Mouse (Mus musculus): ENCODE data around the gene C1qc.

Gene C1qc

DNA sequence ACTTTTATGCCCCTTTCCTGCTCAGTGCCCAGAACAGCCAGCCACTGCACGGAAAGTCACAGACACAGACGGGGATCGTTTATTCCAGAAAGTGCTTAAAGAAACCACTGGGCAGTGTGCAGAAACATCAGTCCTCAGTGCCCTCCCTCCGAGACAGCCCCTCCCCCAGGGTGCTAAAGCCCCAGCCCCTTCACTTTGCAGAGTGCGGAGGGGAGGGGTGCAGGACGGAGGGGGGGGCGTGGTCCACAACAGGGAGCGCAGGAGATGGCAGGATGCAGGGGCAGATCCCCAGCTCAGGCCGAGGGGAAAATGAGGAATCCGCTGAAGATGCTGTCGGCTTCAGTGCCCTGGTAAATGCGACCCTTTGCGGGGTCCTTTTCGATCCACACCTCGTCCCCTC lies 3.0 kb upstream of the C1qc start:
- DNase-seq (ENCODE audit: low read depth, low spot score), result no peak

DNA sequence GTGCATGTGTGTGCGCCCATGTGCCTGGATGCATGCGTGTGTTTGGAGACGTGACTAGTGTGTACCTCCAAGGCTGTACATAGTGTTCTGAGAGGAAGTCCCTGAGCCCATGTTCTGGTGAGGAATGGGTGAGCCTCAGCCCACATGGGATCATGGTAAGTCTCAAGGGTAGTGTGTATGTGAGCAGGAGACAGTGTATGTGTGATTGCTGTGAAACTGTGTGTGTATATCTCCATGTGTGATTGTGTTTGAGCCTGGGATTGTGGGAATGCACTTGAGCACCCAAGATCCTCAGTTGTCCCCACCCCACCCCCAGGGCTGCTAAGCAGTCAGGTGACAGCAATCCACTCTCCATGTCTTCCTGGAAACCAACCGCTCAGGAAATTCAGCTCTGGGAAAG lies 2.0 kb upstream of the C1qc start:
- DNase-seq (ENCODE audit: low read depth, low spot score), result no peak

DNA sequence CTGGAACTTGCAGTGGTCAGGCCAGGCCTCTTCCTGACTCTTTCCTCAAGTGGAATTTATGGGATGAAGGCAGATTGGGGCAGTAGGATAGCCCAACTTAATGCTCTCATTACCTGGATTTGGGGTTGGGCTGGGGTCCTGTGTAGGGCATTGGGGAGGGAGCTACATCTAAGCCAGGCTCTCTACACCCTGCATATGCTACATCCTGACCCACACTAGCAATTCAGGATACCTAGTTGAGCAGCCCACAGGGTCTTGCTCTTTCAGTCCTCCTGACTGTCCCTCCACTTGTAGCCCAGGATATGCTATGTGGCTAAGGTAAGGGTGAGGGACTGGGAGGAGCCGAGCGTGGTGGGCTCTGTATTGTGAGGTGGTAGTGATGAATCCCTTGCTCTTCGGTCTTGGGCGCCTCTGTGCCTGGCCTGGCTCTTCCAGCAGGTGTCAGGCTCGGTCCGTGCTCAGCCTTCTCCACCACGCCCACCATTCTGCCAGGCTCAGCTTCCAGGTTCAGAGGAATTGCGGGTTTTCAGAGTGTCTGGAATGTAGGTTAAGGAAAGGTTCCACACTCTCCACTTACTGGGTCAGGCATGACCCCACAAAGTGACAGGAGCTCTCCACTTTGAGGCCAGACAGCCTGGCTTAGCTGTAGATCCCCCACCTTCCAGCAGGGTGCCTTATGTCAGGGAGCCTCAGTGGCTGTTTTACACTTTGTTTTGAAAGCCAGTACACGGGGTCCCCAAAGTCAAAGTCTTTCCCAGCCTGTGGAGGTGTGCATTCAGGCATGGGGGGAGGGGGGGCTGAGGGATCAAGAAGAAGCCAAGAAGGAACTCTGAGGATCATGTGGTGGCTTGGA lies 1.1 kb upstream of the C1qc start:
- no peak for DNase-seq (ENCODE audit: low read depth, low spot score)

DNA sequence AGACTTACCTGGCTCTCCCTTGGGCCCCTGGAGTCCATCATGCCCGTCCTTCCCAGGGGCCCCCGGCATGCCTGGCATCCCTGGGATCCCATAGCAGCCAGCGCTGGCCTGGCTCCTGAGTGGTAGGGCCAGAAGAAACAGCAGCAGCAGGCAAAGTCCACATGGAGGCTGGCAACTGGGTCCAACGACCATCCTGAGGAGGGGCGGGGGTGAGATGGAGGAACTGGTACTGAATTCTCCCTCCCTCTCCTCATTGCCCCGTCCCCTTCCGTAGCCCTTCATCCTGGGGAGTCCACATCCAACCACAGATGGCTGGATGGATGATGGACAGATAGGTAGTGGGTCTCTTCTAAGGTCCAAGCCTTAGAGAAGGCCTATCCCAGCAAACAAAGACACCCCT lies 494 bp downstream of the C1qc start:
- no peak for DNase-seq (ENCODE audit: low read depth, low spot score)

DNA sequence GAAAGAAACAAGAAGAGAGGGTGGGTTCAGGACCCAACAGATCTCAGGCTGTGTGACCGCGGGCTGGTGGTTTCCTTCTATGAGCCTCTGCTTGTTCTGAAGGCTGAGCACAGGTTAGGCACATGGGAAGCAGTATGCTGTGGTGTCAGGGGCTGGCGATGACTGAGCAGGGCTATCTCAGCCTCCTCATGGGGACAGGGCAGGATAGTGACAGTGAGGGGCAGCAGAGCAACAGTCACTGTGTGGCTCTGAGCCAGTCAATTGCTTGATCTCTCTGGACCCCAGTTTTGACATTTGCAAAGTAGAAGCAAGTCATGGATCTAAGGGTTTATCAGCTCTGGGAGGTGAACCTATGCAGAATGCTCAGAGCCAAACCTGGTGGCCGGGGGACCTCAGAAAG lies 1.8 kb downstream of the C1qc start:
- no peak for DNase-seq (ENCODE audit: low read depth, low spot score)

DNA sequence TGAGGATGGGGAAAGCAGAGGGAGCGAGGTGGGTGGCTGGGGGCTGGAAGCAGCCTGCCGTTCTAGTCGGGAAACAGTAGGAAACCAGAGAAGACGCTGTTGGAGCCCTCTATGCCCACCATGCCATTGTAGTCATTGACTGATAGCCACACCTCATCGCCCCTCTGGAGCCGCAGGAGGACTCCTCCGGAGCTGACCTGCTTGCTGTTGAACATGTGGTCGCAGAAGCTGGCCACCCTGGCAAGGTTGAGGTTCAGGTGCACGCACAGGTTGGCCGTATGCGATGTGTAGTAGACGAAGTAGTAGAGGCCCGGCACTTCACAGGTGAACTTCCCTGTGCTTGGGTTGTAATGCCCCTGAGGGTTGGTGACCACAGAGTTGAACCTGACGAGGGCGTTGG lies 2.9 kb downstream of the C1qc start:
- DNase-seq (ENCODE audit: low read depth, low spot score), result no peak

DNA sequence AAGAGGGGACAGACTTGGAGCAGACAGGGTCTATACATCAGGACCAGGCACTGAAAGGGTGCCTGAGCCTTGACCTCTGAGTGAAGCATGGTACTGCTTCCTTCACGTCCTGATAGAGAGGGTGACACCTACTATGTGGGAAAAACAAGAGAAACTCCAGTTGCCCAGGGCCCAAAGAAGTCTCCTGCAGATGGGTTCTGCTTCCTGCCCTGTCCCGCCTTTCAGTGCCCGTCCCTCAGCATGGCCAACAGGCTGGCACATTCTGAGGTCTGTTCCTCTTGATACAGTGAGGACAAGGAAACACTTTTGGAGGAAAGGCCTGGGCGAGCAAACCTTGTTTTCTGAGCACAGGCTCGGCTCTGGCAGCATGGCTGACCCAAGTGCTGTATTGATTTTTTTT lies 5.2 kb downstream of the C1qc start:
- no peak for DNase-seq (ENCODE audit: low read depth, low spot score)

DNA sequence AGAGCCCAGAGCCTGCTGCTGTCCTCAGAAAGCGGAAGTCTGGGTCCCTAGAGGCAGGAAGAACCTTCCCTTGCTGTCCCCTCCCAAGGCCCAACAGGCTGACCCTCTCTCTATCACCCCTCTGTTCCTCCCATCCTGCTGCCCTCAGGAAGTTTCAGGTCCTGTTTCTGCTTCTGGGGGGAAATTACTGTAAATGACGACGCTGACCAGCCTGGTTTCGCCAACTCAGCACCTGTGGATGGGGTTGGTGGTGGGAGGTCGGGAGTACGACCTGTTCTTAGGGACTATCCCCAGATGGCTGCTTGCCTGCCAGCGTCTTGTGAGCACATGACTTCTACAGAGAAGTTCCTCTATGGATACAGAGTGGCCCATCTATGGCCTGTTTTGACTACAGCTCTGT lies 6.8 kb downstream of the C1qc start, which contains the start of gene C1qb:
C1qb (minus strand) TSS at position 87 of the 400 bp plus-strand sequence.
- no peak for DNase-seq (ENCODE audit: low read depth, low spot score)

DNA sequence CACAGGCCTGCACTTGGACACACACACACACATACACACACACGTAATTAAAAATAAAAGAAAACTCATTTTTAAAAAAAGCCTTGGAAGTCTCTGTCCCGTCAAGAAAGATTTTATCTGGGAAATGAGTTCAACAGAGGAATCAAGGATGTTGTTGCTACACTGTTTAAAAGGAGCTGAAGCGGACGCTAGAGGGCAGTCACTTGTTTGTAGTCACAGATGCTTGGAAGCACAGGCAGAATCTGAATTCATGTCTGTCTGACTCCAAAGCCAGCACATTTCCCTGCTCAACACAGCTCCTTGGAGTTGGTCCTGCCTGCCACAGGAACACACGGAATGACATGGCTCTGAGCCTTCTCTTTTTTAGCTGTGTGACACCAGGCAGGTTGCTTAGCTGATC lies 14.3 kb downstream of the C1qc start:
- peak; percentile 28 for DNase-seq (ENCODE audit: low read depth, low spot score)

DNA sequence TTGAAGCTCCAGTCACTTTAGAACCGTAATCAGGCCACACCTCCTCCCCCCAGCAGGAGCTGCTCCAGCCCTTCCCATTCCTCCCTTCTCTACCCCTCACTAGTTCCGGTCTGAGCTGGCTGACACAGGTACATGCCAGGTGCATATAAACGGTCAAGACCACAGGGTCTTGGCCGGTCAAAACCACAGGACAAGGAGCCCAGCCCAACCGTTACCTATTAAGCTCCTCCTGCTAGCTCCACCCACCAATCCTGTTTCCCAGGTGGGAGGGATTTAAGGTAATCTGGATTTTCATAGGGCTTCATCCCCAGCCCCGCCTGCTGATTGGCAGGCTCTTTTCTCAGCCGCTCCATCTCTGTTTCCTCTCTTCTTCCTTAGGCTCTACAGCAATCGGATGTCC lies 14.7 kb downstream of the C1qc start:
- DNase-seq (ENCODE audit: low read depth, low spot score), result no peak

DNA sequence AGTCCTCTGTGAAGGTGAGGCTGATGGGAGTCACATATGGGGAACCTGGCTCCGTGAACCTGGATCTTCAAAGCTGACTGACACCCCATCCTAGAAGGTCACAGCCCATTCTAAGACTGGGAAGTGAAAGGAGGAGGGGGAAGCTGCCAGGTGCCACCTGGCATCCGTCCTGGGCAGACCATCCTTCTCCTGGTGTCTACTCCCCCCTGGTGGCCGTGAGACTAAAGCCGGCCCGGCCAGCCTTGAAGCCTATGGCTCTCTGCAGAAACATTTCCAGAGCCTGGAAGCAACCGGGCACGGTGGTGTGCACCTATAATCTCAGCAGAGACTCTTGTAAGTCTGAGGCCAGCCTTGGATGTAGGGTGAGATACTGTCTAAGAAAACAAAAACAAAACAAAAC lies 15.9 kb downstream of the C1qc start:
- DNase-seq (ENCODE audit: low read depth, low spot score), result peak; percentile 31

DNA sequence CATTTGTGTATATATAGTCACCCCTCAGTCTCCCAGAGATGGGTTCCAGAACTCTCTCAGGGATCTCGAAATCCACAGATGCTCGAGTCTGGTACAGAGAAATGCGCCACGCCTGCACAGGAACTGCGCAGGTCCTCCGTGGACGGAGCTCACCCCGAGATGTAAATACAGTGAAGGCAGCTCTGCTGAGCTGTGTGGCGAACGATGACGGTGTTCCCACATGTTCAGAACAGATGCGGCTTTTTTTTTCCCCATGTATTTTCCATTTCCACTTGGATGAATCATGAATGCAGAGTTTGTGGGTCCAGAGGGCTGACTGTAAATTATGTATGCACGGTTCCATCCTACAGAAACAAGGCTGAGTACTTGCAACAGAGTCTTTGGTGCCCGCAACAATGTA lies 17.9 kb downstream of the C1qc start:
- no peak for DNase-seq (ENCODE audit: low read depth, low spot score)

DNA sequence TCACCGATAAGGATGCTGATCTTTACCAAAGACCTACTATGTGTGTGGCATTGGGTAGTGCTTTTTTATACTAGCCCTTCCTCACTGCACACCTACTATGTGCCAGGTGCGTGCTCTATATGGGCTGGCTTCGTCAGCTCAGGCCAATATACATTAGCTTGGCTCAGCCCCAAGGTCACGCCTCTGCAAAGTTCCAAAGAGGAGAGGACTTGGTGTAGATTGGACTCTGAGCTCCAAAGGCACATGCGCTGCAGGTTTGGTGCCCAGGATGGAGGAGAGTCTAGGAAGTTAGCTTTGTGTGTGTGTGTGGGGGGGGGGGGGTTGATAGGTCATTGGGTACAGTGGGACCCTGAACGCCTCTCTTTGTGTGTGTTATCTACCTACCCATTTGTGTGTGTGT lies 24.5 kb downstream of the C1qc start:
- DNase-seq (ENCODE audit: low read depth, low spot score), result no peak

DNA sequence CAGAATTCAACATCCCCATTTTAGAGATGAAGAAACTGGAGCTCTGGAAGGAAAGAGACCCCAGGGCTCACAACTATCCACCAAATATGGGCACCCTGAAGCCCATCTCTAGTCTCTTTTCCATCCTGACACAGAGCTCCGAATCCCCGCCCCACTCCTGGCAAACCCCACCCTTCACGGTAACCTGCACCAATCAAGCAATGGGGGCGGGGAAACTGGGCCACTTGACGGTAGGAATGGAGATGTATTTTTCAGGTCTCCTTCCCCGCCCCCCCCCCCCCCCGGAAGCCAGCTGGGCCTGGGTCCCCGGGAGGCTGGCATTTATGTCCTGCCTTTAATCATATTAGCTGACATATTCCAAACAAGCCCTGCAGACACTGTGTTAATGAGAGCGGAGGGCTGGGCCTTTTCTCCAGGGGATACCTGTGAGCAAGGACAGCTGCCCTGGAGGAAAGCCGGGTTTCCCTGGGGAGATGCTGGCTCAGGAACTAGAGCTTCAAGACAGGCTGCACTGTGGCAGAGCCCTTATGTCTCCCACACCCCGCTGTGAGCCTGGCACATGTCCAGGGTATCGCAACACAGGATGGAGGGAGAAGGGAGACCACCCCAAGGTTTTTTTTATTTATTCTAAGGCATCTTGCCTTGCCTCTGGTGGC lies 25.0 kb downstream of the C1qc start:
- DNase-seq (ENCODE audit: low read depth, low spot score), result no peak

DNA sequence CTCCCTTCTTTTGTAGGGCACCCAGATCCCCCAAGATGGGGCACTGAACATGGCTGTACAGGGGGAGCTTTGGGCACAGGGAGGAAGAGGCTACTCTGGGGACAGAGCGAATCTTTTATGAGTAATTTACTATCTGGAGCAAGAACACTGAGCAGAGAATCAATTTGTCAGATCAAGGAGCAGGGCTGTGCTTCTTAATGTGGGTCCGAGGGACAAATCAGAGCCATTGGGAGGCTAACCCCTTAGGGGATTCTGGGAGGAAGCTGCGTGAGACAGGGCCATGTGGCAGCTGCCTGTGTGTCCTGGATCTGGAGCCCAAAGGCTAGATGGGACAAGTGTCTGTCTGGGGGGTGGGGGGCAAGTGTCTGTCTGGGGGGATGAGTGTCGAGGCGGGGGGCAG lies 27.3 kb downstream of the C1qc start:
- no peak for DNase-seq (ENCODE audit: low read depth, low spot score)

DNA sequence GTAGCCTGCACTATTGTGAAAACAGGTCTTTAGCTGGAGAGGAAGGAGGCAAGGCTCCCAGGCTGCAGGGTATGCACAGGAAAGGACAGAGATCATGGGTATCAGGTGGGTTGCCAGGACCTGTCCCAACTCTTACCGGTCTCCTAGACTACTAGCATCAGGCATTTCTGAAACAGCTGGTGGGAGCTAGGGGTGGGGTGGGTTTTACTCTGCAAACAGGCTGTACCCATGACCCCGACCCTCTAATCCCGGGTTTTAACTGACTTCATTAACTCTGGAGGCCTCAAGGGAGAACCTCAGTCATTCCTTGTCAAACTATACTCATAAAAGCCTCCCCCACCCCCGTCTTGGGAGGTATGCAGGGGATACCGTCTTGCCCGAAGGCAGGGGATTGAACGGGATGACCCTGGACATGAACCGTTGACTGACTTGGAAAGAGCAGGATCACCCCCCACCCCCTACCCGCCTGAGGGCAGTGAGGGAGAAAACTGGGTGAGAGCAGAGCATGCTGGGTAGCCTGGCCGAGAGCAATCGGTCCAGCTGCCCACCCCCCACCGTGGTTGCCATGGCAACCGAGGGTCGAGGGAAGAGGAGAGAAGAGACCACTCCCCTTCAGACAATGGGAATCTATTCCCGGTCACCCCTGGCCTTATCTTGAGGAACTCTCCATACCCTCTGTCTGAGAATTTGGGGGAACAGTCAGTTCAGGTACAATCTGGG lies 28.0 kb downstream of the C1qc start:
- DNase-seq (ENCODE audit: low read depth, low spot score), result no peak

DNA sequence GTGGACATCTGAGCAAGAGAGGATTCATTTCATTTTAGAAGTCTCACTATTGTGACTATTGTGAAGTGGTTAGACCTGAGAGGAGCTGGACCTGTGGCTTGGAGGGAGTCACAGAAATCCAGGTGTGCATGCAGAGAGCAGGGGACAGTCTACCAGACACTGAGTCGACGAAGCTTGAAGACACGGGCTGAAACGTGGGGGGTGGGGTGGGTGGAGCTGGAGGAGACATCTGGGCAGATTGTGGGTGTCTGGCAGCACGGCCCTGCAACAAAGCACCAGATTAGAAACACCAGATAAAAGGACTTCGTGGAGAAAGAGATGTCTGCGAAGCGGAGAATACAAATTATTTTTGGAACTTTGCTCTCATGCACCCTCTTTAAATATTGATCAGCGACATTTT lies 29.3 kb downstream of the C1qc start:
- DNase-seq (ENCODE audit: low read depth, low spot score), result no peak

DNA sequence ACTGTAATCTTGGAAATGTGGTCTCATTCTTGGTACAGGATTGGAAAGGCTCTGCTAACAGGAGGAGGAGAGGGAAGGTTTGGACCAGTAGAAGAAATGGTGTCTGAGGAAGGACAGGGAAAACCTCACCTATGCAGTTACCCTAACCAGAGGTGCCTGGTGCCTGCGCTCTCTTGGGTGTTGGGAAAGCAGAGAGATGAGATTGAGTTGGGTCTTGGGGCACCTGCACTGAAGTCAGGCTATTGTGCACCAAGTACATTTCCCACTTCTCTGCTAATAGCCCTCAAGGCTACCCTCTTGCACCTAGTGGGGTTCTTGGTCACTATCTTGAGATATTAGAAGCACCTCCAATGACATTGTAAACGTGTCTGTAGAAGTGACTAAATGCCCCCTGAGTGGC lies 30.5 kb downstream of the C1qc start:
- DNase-seq (ENCODE audit: low read depth, low spot score), result no peak

DNA sequence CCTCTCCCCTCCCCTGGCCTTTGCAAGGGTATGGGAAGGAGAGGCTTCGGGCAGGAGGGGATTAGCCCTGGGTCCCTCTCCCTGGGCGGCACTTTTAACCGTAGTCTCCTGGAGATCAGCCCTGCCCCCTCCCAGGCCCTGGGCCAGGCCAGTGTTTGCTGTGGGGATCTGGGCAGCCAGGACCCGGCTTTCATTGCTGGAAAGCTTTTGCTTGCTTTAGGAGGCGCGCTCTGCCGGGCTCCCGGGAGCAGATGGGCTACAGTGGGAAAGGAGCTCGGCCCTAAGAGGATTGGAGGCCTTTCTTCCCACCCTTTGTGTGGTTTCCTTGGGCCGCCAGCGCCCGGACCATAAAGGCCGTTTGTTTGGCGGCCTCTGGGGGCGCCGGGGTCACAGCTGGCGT lies 31.1 kb downstream of the C1qc start:
- DNase-seq (ENCODE audit: low read depth, low spot score), result no peak

DNA sequence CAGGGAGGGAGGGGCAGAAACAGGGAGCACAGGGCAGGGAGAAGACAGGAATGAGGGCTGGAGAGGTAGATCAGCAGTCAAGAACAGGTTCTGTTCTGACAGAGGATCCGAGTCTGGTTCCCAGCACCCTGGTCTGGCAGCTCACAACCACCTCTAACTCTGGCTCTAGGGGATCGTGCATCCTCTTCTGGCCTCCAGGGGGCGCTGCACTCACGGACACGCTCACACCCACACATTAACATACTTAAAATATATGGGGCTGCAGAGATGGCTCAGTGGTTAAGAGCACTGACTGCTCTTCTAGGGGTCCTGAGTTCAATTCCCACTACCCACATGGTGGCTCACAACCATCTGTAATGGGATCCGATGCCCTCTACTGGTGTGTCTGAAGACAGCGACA lies 32.8 kb downstream of the C1qc start:
- DNase-seq (ENCODE audit: low read depth, low spot score), result peak; percentile 24

DNA sequence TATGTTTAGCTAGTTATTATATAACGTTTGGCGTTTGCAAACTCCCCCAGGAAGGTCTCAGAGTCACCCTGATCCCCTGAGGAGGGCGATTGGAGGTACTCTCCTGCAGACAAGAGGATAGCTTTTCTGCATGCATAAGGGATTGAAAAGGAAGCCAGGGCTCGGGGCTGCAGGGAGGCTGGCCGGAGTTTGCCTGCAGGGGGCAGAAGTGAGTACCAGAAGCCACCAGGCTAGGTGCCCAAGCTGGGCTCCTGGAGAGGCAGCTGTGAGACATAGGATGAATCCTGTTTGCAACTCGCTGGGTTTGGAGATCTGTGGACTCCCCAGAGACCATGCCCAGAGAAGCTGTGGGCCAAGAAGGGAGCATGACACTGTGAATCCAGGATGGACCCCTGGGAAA lies 37.8 kb downstream of the C1qc start:
- DNase-seq (ENCODE audit: low read depth, low spot score), result peak; percentile 6

DNA sequence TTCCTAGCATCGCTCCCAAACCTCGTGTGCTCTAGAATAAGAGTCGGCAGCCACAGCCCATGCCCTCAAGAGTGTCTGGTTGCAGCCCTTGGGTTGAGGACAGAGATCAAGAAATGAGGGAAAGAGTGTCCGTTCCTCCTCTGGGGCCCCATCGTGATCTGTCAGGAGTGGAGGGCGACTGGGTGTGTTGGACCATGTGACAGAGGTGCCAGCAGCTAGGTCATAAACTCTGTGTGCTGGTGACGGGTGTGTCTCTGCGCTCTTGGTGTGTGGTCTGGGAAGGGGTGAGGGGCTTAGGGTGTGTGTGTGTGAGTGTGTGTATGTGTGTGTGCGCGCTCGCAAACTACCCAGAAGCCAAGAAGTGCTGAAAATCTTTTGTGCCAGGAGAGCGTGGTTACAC lies 39.9 kb downstream of the C1qc start:
- no peak for DNase-seq (ENCODE audit: low read depth, low spot score)

DNA sequence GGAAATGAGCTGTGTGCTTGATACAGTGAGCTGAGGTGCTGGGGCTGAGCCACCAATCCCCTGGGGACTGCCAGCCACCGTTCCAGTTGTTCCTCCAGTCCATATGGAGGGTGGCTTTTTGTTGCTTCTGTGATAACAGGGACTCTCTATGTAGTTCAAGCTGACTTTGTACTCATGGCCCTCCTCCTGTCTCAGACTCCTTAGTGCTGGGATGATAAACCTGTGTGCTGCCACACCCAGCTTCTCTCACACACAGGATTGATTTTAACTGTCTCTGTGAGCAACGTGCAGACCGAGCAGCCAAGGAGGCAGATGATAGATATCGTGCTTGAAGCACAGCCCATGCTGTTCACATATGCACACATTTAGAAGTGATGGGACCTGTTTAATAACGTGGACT lies 40.7 kb downstream of the C1qc start:
- no peak for DNase-seq (ENCODE audit: low read depth, low spot score)

Data from CD4-positive, CD25-positive, alpha-beta regulatory T cell, adult 2 months (primary cell).